In genomic region chr13:89189051-89189450, GRCm38 (mm10) we compare ENCODE assay signal across 28 mouse cellular contexts.
"Had no signal": no experiment of that assay in that cellular context is flagged by ENCODE, and none has a peak within 500 bp of the region (broad histone marks: within the 10 kb centered on the region; RNA-seq: fewer than 3 reads in every experiment).

No protein-coding gene starts in this region.

- DNase-seq: cerebellum, adult 2 months; cerebellum, adult 8-10 months; cerebellum, adult 9-10 months; cerebellum, adult 9-11 months; cerebellum, postnatal 10 days; cerebellum, postnatal 14 days; cerebellum, postnatal 25 days; cerebellum, postnatal 36 days; embryo, embryonic 11 days; forebrain, postnatal 0 days; gastrocnemius, adult 2 months; gastrocnemius, postnatal 10 days; gastrocnemius, postnatal 14 days; gastrocnemius, postnatal 25 days; gastrocnemius, postnatal 36 days; heart, adult 11 months; heart, adult 18-20 months; heart, adult 2 months had no signal

- H3K9me3 ChIP-seq: embryonic facial prominence, embryonic 10.5 days; embryonic facial prominence, embryonic 12.5 days; embryonic facial prominence, embryonic 13.5 days; embryonic facial prominence, embryonic 15.5 days; forebrain, embryonic 10.5 days; forebrain, embryonic 12.5 days; forebrain, embryonic 15.5 days had no signal

- H3K27ac ChIP-seq: embryonic facial prominence, embryonic 10.5 days; embryonic facial prominence, embryonic 12.5 days; embryonic facial prominence, embryonic 13.5 days; embryonic facial prominence, embryonic 15.5 days; forebrain, embryonic 10.5 days; forebrain, embryonic 12.5 days; forebrain, embryonic 15.5 days; gastrocnemius, adult 2 months; heart, adult 2 months had no signal

- H3K27me3 ChIP-seq: embryonic facial prominence, embryonic 12.5 days; embryonic facial prominence, embryonic 13.5 days; embryonic facial prominence, embryonic 15.5 days; forebrain, embryonic 12.5 days; forebrain, embryonic 15.5 days had no signal

- H3K36me3 ChIP-seq: embryonic facial prominence, embryonic 10.5 days; embryonic facial prominence, embryonic 12.5 days; embryonic facial prominence, embryonic 13.5 days; embryonic facial prominence, embryonic 15.5 days; forebrain, embryonic 10.5 days; forebrain, embryonic 12.5 days; forebrain, embryonic 15.5 days had no signal

- H3K9ac ChIP-seq: embryonic facial prominence, embryonic 12.5 days; embryonic facial prominence, embryonic 13.5 days; embryonic facial prominence, embryonic 15.5 days; forebrain, embryonic 12.5 days; forebrain, embryonic 15.5 days; forebrain, postnatal 0 days had no signal

- H3K4me1 ChIP-seq: embryonic facial prominence, embryonic 10.5 days; embryonic facial prominence, embryonic 12.5 days; embryonic facial prominence, embryonic 13.5 days; embryonic facial prominence, embryonic 15.5 days; forebrain, embryonic 10.5 days; forebrain, embryonic 12.5 days; forebrain, embryonic 15.5 days had no signal

- H3K4me3 ChIP-seq: embryonic facial prominence, embryonic 10.5 days; embryonic facial prominence, embryonic 12.5 days; embryonic facial prominence, embryonic 13.5 days; embryonic facial prominence, embryonic 15.5 days; erythroblast, embryonic 14.5 days; forebrain, embryonic 10.5 days; forebrain, embryonic 12.5 days; forebrain, embryonic 15.5 days; gastrocnemius, adult 2 months; heart, adult 2 months had no signal

- H3K4me2 ChIP-seq: embryonic facial prominence, embryonic 12.5 days; embryonic facial prominence, embryonic 13.5 days; embryonic facial prominence, embryonic 15.5 days; forebrain, embryonic 12.5 days; forebrain, embryonic 15.5 days had no signal

- ATAC-seq: forebrain, embryonic 14.5 days; forebrain, embryonic 15.5 days; forebrain, embryonic 16.5 days; forebrain, postnatal 0 days had no signal
